13 mouse cellular contexts compared by ENCODE assay signal in the genomic region with DNA sequence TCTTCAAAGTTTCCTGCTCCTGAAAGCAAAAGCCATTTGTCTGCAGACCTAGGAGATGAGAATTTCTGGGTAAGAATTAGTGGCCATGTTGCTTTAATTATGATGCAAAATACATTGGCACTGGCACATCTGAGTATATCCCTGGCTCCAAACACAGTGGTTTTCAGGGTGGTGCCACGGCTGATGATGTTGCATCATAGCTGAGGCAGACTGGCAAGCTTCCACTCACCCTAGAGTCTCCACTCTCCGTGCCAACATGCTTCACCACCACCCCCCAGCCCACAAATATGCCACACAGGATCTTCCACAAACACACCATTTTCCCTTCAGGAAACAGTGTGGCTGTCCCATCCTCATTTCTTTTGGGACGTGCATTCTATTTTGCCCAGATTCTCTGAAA.
DNase-seq lines count a peak whose midpoint lies in the region; ATAC-seq and TF ChIP-seq lines count a peak whose summit lies in the region.
"Had no signal": no experiment of that assay in that cellular context is flagged by ENCODE, and none has a peak within 500 bp of the region (broad histone marks: within the 10 kb centered on the region; RNA-seq: fewer than 3 reads in every experiment).

No protein-coding gene starts in this region.

- H3K4me3 ChIP-seq in embryonic fibroblast, embryonic 13.5 days (ENCODE audit: insufficient read depth, low read length): no peak overlapping the region
- H3K4me3 ChIP-seq in midbrain, embryonic 10.5 days: no peak overlapping the region
- H3K4me3 ChIP-seq: heart, embryonic 15.5 days; liver, embryonic 12.5 days; neural tube, embryonic 13.5 days had no signal

- peak; percentile 86 for ATAC-seq in megakaryocyte progenitor cell, adult 5-6 weeks (replicated peaks; ENCODE audit: poor library complexity)
- ATAC-seq: inflammation-experienced regulatory T-cells, adult 6 months; liver, embryonic 12.5 days had no signal

- WGBS in midbrain, embryonic 10.5 days: 90% methylated on average over 3 of the region's 3 CpGs

- H3K27me3 ChIP-seq in midbrain, embryonic 10.5 days (ENCODE audit: low read depth, poor library complexity, severe bottlenecking): no peaks in the 10 kb centered on the region
- H3K27me3 ChIP-seq: heart, embryonic 15.5 days; liver, embryonic 12.5 days; neural tube, embryonic 13.5 days had no signal

- no peaks in the 10 kb centered on the region for H3K36me3 ChIP-seq in midbrain, embryonic 10.5 days
- H3K36me3 ChIP-seq: heart, embryonic 15.5 days; liver, embryonic 12.5 days; neural tube, embryonic 13.5 days had no signal

- DNase-seq in layer of hippocampus, adult 11-12 months (ENCODE audit: low spot score): peak; percentile 9
- no peak for DNase-seq in layer of hippocampus, adult 9-10 months (ENCODE audit: low spot score)
- DNase-seq in adipocyte (ENCODE audit: low spot score): peak; percentile 84
- DNase-seq in thymus, postnatal 4 days: no peak
- no peak for DNase-seq in midbrain, embryonic 10.5 days (ENCODE audit: low spot score)
- DNase-seq: layer of hippocampus, postnatal 36 days; right cerebral cortex, postnatal 25 days had no signal

- H3K9me3 ChIP-seq in midbrain, embryonic 10.5 days (replicated peaks): no peaks in the 10 kb centered on the region
- H3K9me3 ChIP-seq: heart, embryonic 15.5 days; liver, embryonic 12.5 days; neural tube, embryonic 13.5 days had no signal

- TF ChIP-seq POLR2A in embryonic fibroblast, embryonic 13.5 days (IDR thresholded peaks at IDR 0.05; ENCODE audit: low read depth, low read length): no peak

- no peaks in the 10 kb centered on the region; the same call in 1 of the 2 replicates for H3K4me1 ChIP-seq in embryonic fibroblast, embryonic 13.5 days (ENCODE audit: control insufficient read depth, insufficient read depth, low read length)
- no peaks in the 10 kb centered on the region for H3K4me1 ChIP-seq in midbrain, embryonic 10.5 days
- H3K4me1 ChIP-seq: heart, embryonic 15.5 days; liver, embryonic 12.5 days; neural tube, embryonic 13.5 days had no signal

- TF ChIP-seq CTCF in embryonic fibroblast, embryonic 13.5 days (IDR thresholded peaks at IDR 0.05; ENCODE audit: borderline replicate concordance, insufficient read depth, low read length): no peak

- H3K27ac ChIP-seq in embryonic fibroblast, embryonic 13.5 days (ENCODE audit: insufficient read depth, low read length): peak overlapping the region; percentile 85; the same call in 1 of the 2 replicates
- no peak overlapping the region for H3K27ac ChIP-seq in midbrain, embryonic 10.5 days (replicated peaks)
- H3K27ac ChIP-seq: heart, embryonic 15.5 days; liver, embryonic 12.5 days; neural tube, embryonic 13.5 days had no signal

Comparison
In these comparisons a context has a peak if more than half of its experiments do, and no peak if none do; other contexts are left out.
1. DNase-seq: peak in layer of hippocampus, adult 11-12 months (single experiment) and adipocyte (single experiment); none in layer of hippocampus, adult 9-10 months (single experiment), thymus, postnatal 4 days (single experiment) and midbrain, embryonic 10.5 days (single experiment).